Mouse (Mus musculus) lung, embryonic 15.5 days (tissue): ENCODE measurements around the gene Atp6v1c2. TPM values are rescaled to one million over a fixed set of nuclear protein-coding genes. Genes with fewer than 3 reads are reported as not detected.

Experiments
- ATAC-seq: fragments of 200-750 bp; cut with Nextera tagmentation; 2 replicates; pipeline ENCODE4 v1.8.0; 2017; ENCODE audit warnings: moderate number of reproducible peaks, borderline replicate concordance; ENCODE audit not compliant: low FRiP score, low TSS enrichment; ENCODE audit errors: extremely low read depth
- H3K27ac ChIP-seq: fragments of 300-500 bp; sonication (generic); 2 replicates; pipeline ENCODE4 v1.5.1; 2015; ENCODE audit warnings: moderate library complexity, mild to moderate bottlenecking, inconsistent platforms
- H3K27me3 ChIP-seq: fragments of 300-500 bp; sonication (generic); 2 replicates; pipeline ENCODE4 v1.6.1; 2015; ENCODE audit warnings: inconsistent platforms
- H3K36me3 ChIP-seq: fragments of 300-500 bp; sonication (generic); 2 replicates; pipeline ENCODE4 v1.6.1; 2015; ENCODE audit warnings: inconsistent platforms
- H3K4me1 ChIP-seq: fragments of 300-500 bp; sonication (generic); 2 replicates; pipeline ENCODE4 v1.6.1; 2015; ENCODE audit warnings: inconsistent platforms
- H3K4me2 ChIP-seq: fragments of 300-500 bp; sonication (generic); 2 replicates; pipeline ENCODE4 v1.6.1; 2015; ENCODE audit warnings: inconsistent platforms, mild to moderate bottlenecking, moderate library complexity
- H3K4me3 ChIP-seq: fragments of 300-500 bp; sonication (generic); 2 replicates; pipeline ENCODE4 v1.5.1; 2015; ENCODE audit warnings: mild to moderate bottlenecking, inconsistent platforms
- H3K9ac ChIP-seq: fragments of 300-500 bp; sonication (generic); 2 replicates; pipeline ENCODE4 v1.6.1; 2015; ENCODE audit warnings: inconsistent platforms
- H3K9me3 ChIP-seq: fragments of 300-500 bp; sonication (generic); 2 replicates; pipeline ENCODE4 v1.6.1; 2016; ENCODE audit warnings: inconsistent platforms
- WGBS: fragments of 180-500 bp; shearing (Covaris S2); methylation state at CpG from one replicate; pipeline ENCODE4 v1.1.7; 2015; 5-methylcytosine and 5-hydroxymethylcytosine counted together
- polyA plus RNA-seq: library from polyadenylated mRNA; unstranded; fragments of >200 nt; fragmentation: Nextera tagmentation; extraction: Ambion mirVana; gene quantifications from 2 replicates; pipeline ENCODE4 v1.2.1, GENCODE M21; 2015

Gene Atp6v1c2
- polyA plus RNA-seq = 2.5 and 3.1 TPM in 2 replicates

GRCm38 (mm10) chr12:17329259-17329658 is at the start of gene Atp6v1c2:
Gene Atp6v1c2 (minus strand): TSS chr12:17329359.
- peaks cover 7% of the 10 kb centered on the region for H3K4me1 ChIP-seq
- no peaks in the 10 kb centered on the region for H3K9me3 ChIP-seq
- no peak within 1 kb of the TSS for H3K9ac ChIP-seq
- peaks cover 28% of the 10 kb centered on the region for H3K27me3 ChIP-seq
- H3K4me2 ChIP-seq = no peak within 1 kb of the TSS
- WGBS = 63% methylated on average over 3 of the region's 3 CpGs
- H3K27ac ChIP-seq = no peak within 1 kb of the TSS
- H3K36me3 ChIP-seq = no peaks in the 10 kb centered on the region
- H3K4me3 ChIP-seq = no peak within 1 kb of the TSS
- ATAC-seq = no peak

DNA sequence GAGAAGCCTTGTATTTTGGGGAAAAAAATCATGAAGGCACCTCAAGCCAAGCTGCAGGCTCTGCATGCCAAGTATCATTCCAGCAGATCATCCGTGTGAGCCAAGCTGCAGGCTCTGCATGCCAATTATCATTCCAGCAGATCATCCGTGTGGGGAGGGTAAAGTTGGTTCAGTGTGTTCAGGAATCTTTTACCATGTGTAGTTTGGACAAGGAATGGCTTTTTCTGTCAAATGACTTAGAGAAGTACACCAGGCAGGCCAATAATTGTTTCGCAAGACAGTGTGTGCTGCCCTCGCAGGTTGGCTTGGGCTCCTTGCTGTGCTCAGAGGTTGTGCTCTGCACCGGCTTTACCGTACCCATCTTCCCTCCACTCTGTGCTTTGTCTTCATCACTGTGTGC is 47.4 kb upstream of the Atp6v1c2 start:
- H3K4me1 ChIP-seq = no peaks in the 10 kb centered on the region
- no peak overlapping the region for H3K9ac ChIP-seq
- H3K27me3 ChIP-seq = no peaks in the 10 kb centered on the region
- H3K36me3 ChIP-seq = peaks cover 52% of the 10 kb centered on the region
- H3K9me3 ChIP-seq = no peaks in the 10 kb centered on the region
- WGBS = 86% methylated on average over 6 of the region's 6 CpGs
- no peak overlapping the region for H3K27ac ChIP-seq
- H3K4me2 ChIP-seq = no peak overlapping the region
- H3K4me3 ChIP-seq = no peak overlapping the region
- no peak for ATAC-seq

DNA sequence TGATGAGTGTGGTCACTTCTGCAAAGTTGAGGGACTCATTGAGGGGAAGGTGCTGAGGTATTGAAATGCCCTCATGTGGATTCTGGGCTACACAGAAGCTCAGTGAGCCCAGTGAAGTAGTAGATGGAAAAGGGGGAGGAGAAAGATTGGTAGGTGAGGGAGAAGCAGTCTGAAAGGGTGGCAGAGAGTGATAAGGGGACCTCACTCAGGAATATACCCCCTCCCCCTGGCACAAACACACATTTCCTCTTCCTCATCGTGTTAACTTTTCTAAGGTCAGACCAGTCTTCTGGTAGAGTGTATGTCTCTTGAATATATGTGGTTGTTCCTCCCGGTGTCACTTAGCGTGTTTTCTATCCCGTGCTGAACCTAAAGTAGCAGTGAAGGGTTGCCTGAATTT is 46.1 kb upstream of the Atp6v1c2 start:
- H3K36me3 ChIP-seq = peaks cover 59% of the 10 kb centered on the region
- WGBS = 75% methylated on average over 4 of the region's 4 CpGs

DNA sequence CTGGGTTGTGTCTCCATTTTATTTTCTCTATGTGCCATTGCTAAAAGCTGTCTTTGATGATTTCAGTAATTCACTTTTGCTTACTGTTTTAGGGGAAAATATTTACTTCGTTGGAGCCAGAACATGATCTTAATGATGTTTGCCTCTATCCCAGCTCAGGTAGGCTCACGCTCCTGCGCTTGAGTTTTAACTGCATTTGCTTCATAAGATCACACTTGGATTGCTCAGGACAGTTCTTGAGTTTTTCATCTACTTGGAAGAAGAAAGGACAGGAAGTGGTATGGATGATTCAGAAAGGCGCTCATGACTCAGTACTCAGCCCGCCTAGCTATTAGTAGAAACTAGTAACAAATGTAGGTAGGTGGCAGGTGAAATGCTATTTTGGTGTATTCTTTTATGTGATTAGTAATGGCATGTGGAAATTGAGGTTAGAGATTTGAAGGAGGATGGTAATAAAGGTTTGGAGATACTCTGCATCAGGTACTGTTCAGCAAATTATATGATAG is 44.4 kb upstream of the Atp6v1c2 start:
- H3K4me2 ChIP-seq = no peak overlapping the region
- WGBS = 93% methylated on average over 5 of the region's 5 CpGs
- no peaks in the 10 kb centered on the region for H3K9me3 ChIP-seq
- H3K36me3 ChIP-seq = peaks cover 62% of the 10 kb centered on the region
- H3K4me3 ChIP-seq = no peak overlapping the region
- H3K27ac ChIP-seq = no peak overlapping the region
- no peaks in the 10 kb centered on the region for H3K4me1 ChIP-seq
- no peaks in the 10 kb centered on the region for H3K27me3 ChIP-seq
- no peak for ATAC-seq
- no peak overlapping the region for H3K9ac ChIP-seq

More for the DNA sequence above, 46.1 kb upstream of the Atp6v1c2 start:
- no peaks in the 10 kb centered on the region for H3K27me3 ChIP-seq
- ATAC-seq = no peak
- no peak overlapping the region for H3K27ac ChIP-seq
- H3K9ac ChIP-seq = no peak overlapping the region
- no peak overlapping the region for H3K4me2 ChIP-seq
- H3K9me3 ChIP-seq = no peaks in the 10 kb centered on the region
- H3K4me3 ChIP-seq = no peak overlapping the region
- no peaks in the 10 kb centered on the region for H3K4me1 ChIP-seq

GRCm38 (mm10) chr12:17372696-17373095 is 43.5 kb upstream of the Atp6v1c2 start:
- Histone ChIP-seq H3K27ac (no peak overlapping the region), H3K36me3 (peaks cover 63% of the 10 kb centered on the region), H3K4me3 (no peak overlapping the region), H3K27me3 (no peaks in the 10 kb centered on the region), H3K9me3 (no peaks in the 10 kb centered on the region), H3K4me1 (no peaks in the 10 kb centered on the region), H3K9ac (no peak overlapping the region), H3K4me2 (no peak overlapping the region)
- WGBS = 75% methylated on average over 3 of the region's 3 CpGs
- ATAC-seq = no peak

- WGBS = 85% methylated on average over 8 of the region's 8 CpGs
- Histone ChIP-seq H3K36me3 (peaks cover 56% of the 10 kb centered on the region), H3K27ac (no peak overlapping the region), H3K9me3 (no peaks in the 10 kb centered on the region), H3K4me1 (no peaks in the 10 kb centered on the region), H3K9ac (no peak overlapping the region), H3K27me3 (no peaks in the 10 kb centered on the region), H3K4me3 (no peak overlapping the region), H3K4me2 (no peak overlapping the region)
- ATAC-seq = no peak
Observed at GRCm38 (mm10) chr12:17371589-17372235, 42.6 kb upstream of the Atp6v1c2 start.

DNA sequence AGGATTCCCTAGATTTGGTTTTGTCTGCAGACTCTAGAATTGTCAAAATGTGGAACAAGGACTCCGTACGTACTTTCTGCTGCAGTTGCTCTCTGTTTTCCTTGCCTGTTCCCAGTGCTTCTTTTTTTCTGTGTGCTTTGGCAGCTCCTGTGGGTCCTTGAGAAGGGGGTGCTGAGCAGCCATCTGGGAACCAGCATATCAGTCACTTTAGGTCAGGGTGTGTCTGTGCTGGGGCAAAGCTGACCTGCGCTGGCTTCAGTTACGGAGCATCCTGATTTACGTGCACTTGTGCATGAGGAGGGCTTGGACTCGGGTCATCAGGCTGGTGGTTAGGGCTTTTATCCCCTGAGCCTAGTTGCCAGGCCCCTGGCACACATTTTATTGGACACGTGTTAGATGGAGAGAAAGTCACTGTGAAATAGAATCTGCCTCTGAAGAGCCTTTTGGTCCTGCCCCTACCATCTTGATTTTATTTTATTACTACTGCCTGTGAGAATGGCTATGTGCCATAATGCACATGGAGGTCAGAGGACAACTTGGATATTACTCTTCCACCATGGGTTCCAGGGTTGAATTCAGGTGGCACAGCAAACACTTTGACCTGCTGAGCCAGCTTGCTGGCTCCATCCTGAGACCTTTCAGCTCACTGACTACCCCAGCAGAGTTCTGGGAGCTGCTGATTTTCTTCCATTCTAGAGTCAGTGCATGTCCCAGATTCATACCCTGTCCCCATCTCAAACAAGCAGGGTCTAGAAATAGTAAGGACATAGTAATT is 40.6 kb upstream of the Atp6v1c2 start:
- H3K4me2 ChIP-seq = no peak overlapping the region
- peaks cover 56% of the 10 kb centered on the region for H3K36me3 ChIP-seq
- no peaks in the 10 kb centered on the region for H3K27me3 ChIP-seq
- WGBS = 84% methylated on average over 7 of the region's 7 CpGs
- H3K9me3 ChIP-seq = no peaks in the 10 kb centered on the region
- no peak overlapping the region for H3K4me3 ChIP-seq
- no peak overlapping the region for H3K27ac ChIP-seq
- ATAC-seq = no peak
- H3K9ac ChIP-seq = no peak overlapping the region
- no peaks in the 10 kb centered on the region for H3K4me1 ChIP-seq

DNA sequence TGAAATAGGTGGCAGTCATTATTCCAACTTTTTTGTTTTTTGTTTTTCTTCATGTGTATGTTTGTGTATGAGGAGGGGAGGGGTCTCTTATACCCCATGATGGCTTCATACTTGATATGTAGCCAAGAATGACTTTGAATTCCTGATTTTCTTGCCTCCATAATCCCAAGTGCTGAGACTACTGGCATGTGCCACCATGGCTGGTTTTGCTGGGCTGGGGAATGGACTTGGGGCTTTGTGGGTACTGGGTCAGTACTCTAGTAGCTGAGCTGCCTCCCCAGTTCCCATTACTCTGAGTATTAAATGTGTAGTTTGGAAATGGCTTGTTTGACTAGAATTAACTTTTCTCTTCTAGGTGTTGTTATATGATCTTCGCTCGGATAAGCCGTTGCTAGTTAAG is 40.0 kb upstream of the Atp6v1c2 start:
- Histone ChIP-seq H3K9ac (no peak overlapping the region), H3K27me3 (no peaks in the 10 kb centered on the region), H3K9me3 (no peaks in the 10 kb centered on the region), H3K36me3 (peaks cover 57% of the 10 kb centered on the region), H3K27ac (no peak overlapping the region), H3K4me2 (no peak overlapping the region), H3K4me3 (no peak overlapping the region), H3K4me1 (no peaks in the 10 kb centered on the region)
- 90% methylated on average over 3 of the region's 3 CpGs for WGBS
- no peak for ATAC-seq

DNA sequence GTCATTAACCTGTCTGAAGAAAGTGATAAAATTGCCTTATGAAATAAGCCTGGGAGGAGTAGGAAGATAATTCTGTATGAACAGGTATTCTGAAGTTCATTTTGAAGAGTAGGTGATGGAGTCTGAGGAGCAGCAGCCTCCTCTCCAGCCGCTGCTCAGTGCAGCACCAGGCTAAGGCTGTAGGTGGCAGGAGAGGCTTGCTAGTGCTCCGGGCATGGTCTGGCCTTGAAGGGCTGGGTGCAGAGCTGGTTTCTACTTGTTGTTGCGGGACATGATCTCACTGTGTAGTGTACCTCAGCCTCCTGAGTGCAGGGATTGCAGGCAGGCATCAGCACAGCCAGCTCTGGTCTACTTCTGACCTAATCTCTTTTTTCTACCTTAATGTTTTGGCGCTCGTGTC is 37.8 kb upstream of the Atp6v1c2 start:
- Histone ChIP-seq H3K4me1 (no peaks in the 10 kb centered on the region), H3K27me3 (no peaks in the 10 kb centered on the region), H3K9me3 (no peaks in the 10 kb centered on the region), H3K36me3 (peaks cover 59% of the 10 kb centered on the region), H3K4me2 (no peak overlapping the region), H3K4me3 (no peak overlapping the region), H3K9ac (no peak overlapping the region), H3K27ac (no peak overlapping the region)
- ATAC-seq = peak; percentile 69; the same call in 1 of the 2 replicates
- WGBS = 66% methylated on average over 5 of the region's 5 CpGs

DNA sequence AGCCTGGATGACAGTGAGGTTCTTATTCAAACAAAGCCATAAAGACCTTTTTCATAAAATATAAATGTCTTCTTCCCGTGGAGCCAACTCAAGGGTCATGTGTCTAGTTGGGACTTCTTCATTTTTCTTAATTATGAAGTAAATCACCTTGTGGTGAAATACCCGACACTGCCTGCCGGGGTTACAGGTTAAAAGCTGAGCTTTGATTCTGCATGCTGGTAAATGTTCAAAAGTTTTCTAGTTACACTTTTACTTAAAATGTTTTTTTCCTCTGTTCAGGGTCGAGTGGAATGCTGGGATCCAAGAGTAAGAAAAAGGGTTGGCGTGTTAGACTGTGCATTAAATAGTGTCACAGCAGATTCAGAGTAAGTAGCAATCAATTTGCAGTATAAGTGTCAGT is 33.2 kb upstream of the Atp6v1c2 start:
- Histone ChIP-seq H3K27ac (no peak overlapping the region), H3K4me2 (no peak overlapping the region), H3K4me3 (no peak overlapping the region), H3K36me3 (peaks cover 65% of the 10 kb centered on the region), H3K9ac (no peak overlapping the region), H3K27me3 (no peaks in the 10 kb centered on the region), H3K4me1 (0 out of 2 replicates have a peak, but pooled peaks cover 3% of the 10 kb centered on the region), H3K9me3 (no peaks in the 10 kb centered on the region)
- 93% methylated on average over 5 of the region's 5 CpGs for WGBS
- no peak for ATAC-seq

DNA sequence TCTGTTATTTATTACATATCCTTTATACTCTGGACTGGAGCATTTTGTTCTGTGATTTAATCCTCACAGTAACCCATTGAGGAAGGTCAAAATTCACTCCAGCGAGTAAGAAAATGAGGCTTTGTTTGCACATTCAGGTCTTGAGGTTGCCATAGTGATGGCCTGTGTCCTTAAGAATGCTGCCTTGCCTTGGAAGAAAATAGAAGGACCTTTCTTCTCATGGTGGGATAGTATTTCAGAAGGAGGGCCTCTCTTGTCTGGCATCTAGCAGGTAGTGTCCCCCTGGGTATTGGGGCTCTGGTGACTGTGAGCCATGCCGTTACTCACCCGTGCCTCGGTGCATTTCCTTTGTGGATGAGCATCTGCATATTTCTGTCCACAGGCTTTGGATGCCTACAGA is 31.5 kb upstream of the Atp6v1c2 start:
- Histone ChIP-seq H3K4me2 (no peak overlapping the region), H3K27me3 (no peaks in the 10 kb centered on the region), H3K9me3 (no peaks in the 10 kb centered on the region), H3K27ac (peak overlapping the region; percentile 24; the same call in 1 of the 2 replicates), H3K36me3 (peaks cover 71% of the 10 kb centered on the region), H3K4me1 (0 out of 2 replicates have a peak, but pooled peaks cover 3% of the 10 kb centered on the region), H3K4me3 (no peak overlapping the region), H3K9ac (no peak overlapping the region)
- ATAC-seq = no peak
- 54% methylated on average over 4 of the region's 4 CpGs for WGBS

DNA sequence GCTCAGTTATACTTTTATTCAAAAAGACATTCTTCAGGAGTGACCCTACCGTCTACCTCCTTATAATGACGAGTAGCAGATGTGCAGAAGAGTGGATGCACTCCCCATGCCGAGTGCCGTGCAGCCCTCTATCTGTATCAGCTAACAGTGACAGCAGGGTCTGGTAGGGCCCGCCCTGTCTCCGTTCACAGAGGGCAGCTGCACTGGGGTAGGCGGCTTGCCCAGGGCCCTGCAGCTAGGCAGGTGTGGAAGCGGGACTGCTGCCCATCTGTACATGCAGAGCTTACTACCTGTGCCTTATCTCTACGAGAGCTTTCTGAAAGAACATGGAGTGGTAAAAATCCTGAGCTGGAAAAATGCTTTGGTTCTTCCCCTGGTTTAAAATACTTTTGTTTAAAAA is 30.9 kb upstream of the Atp6v1c2 start:
- Histone ChIP-seq H3K4me1 (0 out of 2 replicates have a peak, but pooled peaks cover 3% of the 10 kb centered on the region), H3K27ac (peak overlapping the region; percentile 72), H3K9me3 (no peaks in the 10 kb centered on the region), H3K4me2 (no peak overlapping the region), H3K9ac (no peak overlapping the region), H3K36me3 (peaks cover 73% of the 10 kb centered on the region), H3K27me3 (no peaks in the 10 kb centered on the region), H3K4me3 (no peak overlapping the region)
- WGBS = 59% methylated on average over 9 of the region's 9 CpGs
- ATAC-seq = no peak
